Mouse (Mus musculus): ENCODE measurements around the gene Foxp4.

- no peak for TF ChIP-seq CTCF (IDR thresholded peaks at IDR 0.05; ENCODE audit: borderline replicate concordance, insufficient read depth, low read length)
- no peak for TF ChIP-seq POLR2A (IDR thresholded peaks at IDR 0.05; ENCODE audit: low read depth, low read length)
These were observed 82.4 kb downstream of the Foxp4 start for GRCm38 (mm10) chr17:47841931-47842623.

Data from embryonic fibroblast, embryonic 13.5 days (primary cell).